Mouse (Mus musculus) CH12.LX (cell line): ENCODE measurements at regions not wholly inside any gene's neighbourhood (a gene's known extent, or its start where the extent isn't known, plus 50 kb on each side); places are given as distances from the start of the nearest gene placed in this dataset.
A peak's percentile ranks its signal among the peaks of the same experiment; 100 is the strongest.

Experiments used
- DNase-seq: peaks from one replicate; pipeline ENCODE4 v3.0.0-alpha.2; 2013; ENCODE audit errors: extremely low read depth
- H3K27ac ChIP-seq: 2 replicates; pipeline ENCODE4 v1.5.1; 2012; ENCODE audit warnings: low read depth, mild to moderate bottlenecking, control low read depth, moderate library complexity; ENCODE audit not compliant: insufficient read depth
- H3K27me3 ChIP-seq: replicated peaks from 2 replicates; pipeline ENCODE3; 2012; ENCODE audit warnings: inconsistent platforms
- H3K36me3 ChIP-seq, 2 experiments: replicated peaks in 1 of 2; 2 replicates each; pipeline versions ENCODE3 to v1.6.1; 2012; ENCODE audit warnings: inconsistent platforms in 1 of 2, low read length in 1 of 2, mild to moderate bottlenecking in 1 of 2, mixed read lengths in 1 of 2, moderate library complexity in 1 of 2; ENCODE audit not compliant: control insufficient read depth in 1 of 2, insufficient read depth in 1 of 2
- H3K4me1 ChIP-seq, 2 experiments: 2 replicates each; pipeline ENCODE4 v1.6.1; 2012; ENCODE audit warnings: inconsistent platforms in 1 of 2, moderate library complexity in 1 of 2; ENCODE audit not compliant: insufficient read depth in 2 of 2, control insufficient read depth in 1 of 2
- H3K4me2 ChIP-seq: 2 replicates; pipeline ENCODE4 v1.6.1; 2012; ENCODE audit warnings: low read depth, mild to moderate bottlenecking, control low read depth; ENCODE audit not compliant: poor library complexity, insufficient read depth, severe bottlenecking
- H3K4me3 ChIP-seq, 3 experiments: fragments of 150-350 bp in 1 of 3; sonication (generic) in 1 of 3; replicated peaks in 1 of 3; 2 replicates each; pipeline versions ENCODE3 to v1.5.1; 2011 to 2012; ENCODE audit warnings: low read depth in 2 of 3, low read length in 2 of 3, mild to moderate bottlenecking in 2 of 3, moderate library complexity in 2 of 3, control low read depth in 1 of 3, improper control_type of control experiment in 1 of 3, inconsistent platforms in 1 of 3, mixed read lengths in 1 of 3; ENCODE audit not compliant: poor library complexity in 1 of 3
- H3K79me2 ChIP-seq: replicated peaks from 2 replicates; pipeline ENCODE4 v1.6.1; 2012; ENCODE audit warnings: mild to moderate bottlenecking, moderate library complexity; ENCODE audit not compliant: control insufficient read depth, poor library complexity, insufficient read depth, severe bottlenecking; ENCODE audit errors: extremely low read depth
- H3K9ac ChIP-seq: 2 replicates; pipeline ENCODE4 v1.6.1; 2012; ENCODE audit warnings: low read depth, mild to moderate bottlenecking, control low read depth, moderate library complexity; ENCODE audit not compliant: insufficient read depth
- H3K9me3 ChIP-seq: replicated peaks from 2 replicates; pipeline ENCODE3; 2012; ENCODE audit warnings: low read length, inconsistent platforms, mixed read lengths
- CHD2 ChIP-seq: IDR thresholded peaks from 2 replicates; pipeline ENCODE4 v1.6.1; 2011; ENCODE audit warnings: low read length, improper control_type of control experiment
- CTCF ChIP-seq, 2 experiments: IDR thresholded peaks in 1 of 2; conservative IDR thresholded peaks in 1 of 2; 2 replicates each; pipeline ENCODE4 v1.5.1; 2011 to 2012; ENCODE audit warnings: low read depth in 2 of 2, low read length in 2 of 2, improper control_type of control experiment in 1 of 2, inconsistent platforms in 1 of 2, mild to moderate bottlenecking in 1 of 2, moderate library complexity in 1 of 2
- EP300 ChIP-seq: IDR thresholded peaks from 2 replicates; pipeline ENCODE4 v1.6.1; 2011; ENCODE audit warnings: low read length, improper control_type of control experiment
- ETS1 ChIP-seq: conservative IDR thresholded peaks from 2 replicates; pipeline ENCODE4 v1.6.1; 2012; ENCODE audit warnings: low read depth, mild to moderate bottlenecking, inconsistent platforms, low read length, improper control_type of control experiment, moderate library complexity
- GABPA ChIP-seq: IDR thresholded peaks from 2 replicates; pipeline ENCODE4 v1.6.1; 2012; ENCODE audit warnings: low read depth, low read length, improper control_type of control experiment, inconsistent platforms; ENCODE audit not compliant: insufficient replicate concordance
- HCFC1 ChIP-seq: IDR thresholded peaks from 2 replicates; pipeline ENCODE4 v1.6.1; 2012; ENCODE audit warnings: low read depth, mild to moderate bottlenecking, inconsistent platforms, low read length, improper control_type of control experiment
- IRF4 ChIP-seq: IDR thresholded peaks from 2 replicates; pipeline ENCODE4 v1.6.1; 2014; ENCODE audit warnings: low read depth, mild to moderate bottlenecking, inconsistent platforms, low read length, improper control_type of control experiment
- JUN ChIP-seq: IDR thresholded peaks from 2 replicates; pipeline ENCODE4 v1.6.1; 2011; ENCODE audit warnings: low read depth, mild to moderate bottlenecking, low read length, improper control_type of control experiment, moderate library complexity; ENCODE audit not compliant: insufficient read depth
- JUND ChIP-seq: conservative IDR thresholded peaks from 2 replicates; pipeline ENCODE4 v1.6.1; 2011; ENCODE audit warnings: low read depth, low read length, improper control_type of control experiment
- KAT2A ChIP-seq: IDR thresholded peaks from 2 replicates; pipeline ENCODE4 v1.6.1; 2012; ENCODE audit warnings: low read length, improper control_type of control experiment, inconsistent platforms; ENCODE audit not compliant: insufficient replicate concordance
- MAFK ChIP-seq: IDR thresholded peaks from 2 replicates; pipeline ENCODE4 v1.6.1; 2011; ENCODE audit warnings: low read length, improper control_type of control experiment; ENCODE audit not compliant: insufficient replicate concordance
- MAZ ChIP-seq: IDR thresholded peaks from 2 replicates; pipeline ENCODE4 v1.6.1; 2012; ENCODE audit warnings: low read depth, mild to moderate bottlenecking, inconsistent platforms, low read length, improper control_type of control experiment, moderate library complexity
- MYC ChIP-seq: IDR thresholded peaks from 2 replicates; pipeline ENCODE4 v1.6.1; 2011; ENCODE audit warnings: low read depth, mild to moderate bottlenecking, improper control_type of control experiment, low read length
- NELFE ChIP-seq: IDR thresholded peaks from 2 replicates; pipeline ENCODE4 v1.6.1; 2011; ENCODE audit warnings: low read depth, low read length, improper control_type of control experiment
- NRF1 ChIP-seq: IDR thresholded peaks from 2 replicates; pipeline ENCODE4 v1.6.1; 2014; ENCODE audit warnings: low read depth, mild to moderate bottlenecking, inconsistent platforms, low read length, improper control_type of control experiment, moderate library complexity
- PAX5 ChIP-seq: IDR thresholded peaks from 2 replicates; pipeline ENCODE4 v1.6.1; 2012; ENCODE audit warnings: low read length, inconsistent platforms, mixed read lengths
- POLR2A ChIP-seq: IDR thresholded peaks from 2 replicates; pipeline ENCODE4 v1.6.1; 2011; ENCODE audit warnings: low read depth, mild to moderate bottlenecking, improper control_type of control experiment, low read length
- RCOR1 ChIP-seq: conservative IDR thresholded peaks from 2 replicates; pipeline ENCODE4 v1.6.1; 2012; ENCODE audit warnings: low read depth, mild to moderate bottlenecking, inconsistent platforms, low read length, improper control_type of control experiment
- TBP ChIP-seq: conservative IDR thresholded peaks from 2 replicates; pipeline ENCODE4 v1.6.1; 2011; ENCODE audit warnings: low read depth, low read length, improper control_type of control experiment
- UBTF ChIP-seq: IDR thresholded peaks from 2 replicates; pipeline ENCODE4 v1.6.1; 2012; ENCODE audit warnings: low read depth, mild to moderate bottlenecking, inconsistent platforms, low read length, improper control_type of control experiment, moderate library complexity
- USF2 ChIP-seq: conservative IDR thresholded peaks from 2 replicates; pipeline ENCODE4 v1.6.1; 2011; ENCODE audit warnings: low read depth, low read length, improper control_type of control experiment
- ZC3H11A ChIP-seq: IDR thresholded peaks from 2 replicates; pipeline ENCODE4 v1.6.1; 2012; ENCODE audit warnings: low read depth, mild to moderate bottlenecking, inconsistent platforms, low read length, improper control_type of control experiment
- ZKSCAN1 ChIP-seq: IDR thresholded peaks from 2 replicates; pipeline ENCODE4 v1.6.1; 2012; ENCODE audit warnings: low read depth, inconsistent platforms, low read length, improper control_type of control experiment, borderline replicate concordance
- ZMIZ1 ChIP-seq: IDR thresholded peaks from 2 replicates; pipeline ENCODE4 v1.6.1; 2012; ENCODE audit warnings: low read depth, mild to moderate bottlenecking, inconsistent platforms, low read length, improper control_type of control experiment
- ZNF384 ChIP-seq: IDR thresholded peaks from 2 replicates; pipeline ENCODE4 v1.6.1; 2012; ENCODE audit warnings: low read depth, low read length, improper control_type of control experiment, inconsistent platforms
- dilution Hi-C: fragments of 300-500 bp; cut with MboI; formaldehyde crosslinking; loops from 2 replicates; pipeline ENCODE4 v1.14.3; 2020; ENCODE audit warnings: low sequenced_read_pairs; ENCODE audit not compliant: extremely low pct_unique_long_range_greater_than_20kb, extremely low pct_ligation_motif_present
- in situ Hi-C: fragments of 300-500 bp; cut with MboI; formaldehyde crosslinking; loops from 3 replicates; pipeline ENCODE4 v1.14.3; 2019; ENCODE audit warnings: low sequenced_read_pairs, low pct_ligation_motif_present, low pct_unique_long_range_greater_than_20kb, mixed read lengths

- in situ Hi-C loops (no loop called here), dilution Hi-C loops (no loop called here)
- H3K9me3 ChIP-seq, result no peaks in the 10 kb centered on the region
- no peaks in the 10 kb centered on the region for H3K79me2 ChIP-seq
- H3K4me3 ChIP-seq, result no peak overlapping the region
- H3K4me2 ChIP-seq, result no peak overlapping the region
- peaks cover 0 to 3% of the 10 kb centered on the region in 2 experiments; a peak in 2 of 4 replicates for H3K4me1 ChIP-seq
- no peaks in the 10 kb centered on the region for H3K36me3 ChIP-seq
- H3K27ac ChIP-seq, result no peak overlapping the region
- DNase-seq, result no peak
- H3K27me3 ChIP-seq, result no peaks in the 10 kb centered on the region
- TF ChIP-seq POLR2A (no peak), ZKSCAN1 (no peak), ZNF384 (no peak), PAX5 (no peak), JUND (no peak), MYC (no peak), CHD2 (no peak), MAZ (no peak), ZMIZ1 (no peak), CTCF (conservative IDR thresholded peaks at IDR 0.05 in 1 of 2, IDR thresholded peaks at IDR 0.05 in 1 of 2; ENCODE audit: low read depth in 2 of 2, low read length in 2 of 2) (no peak), EP300 (no peak)
- H3K9ac ChIP-seq, result no peak overlapping the region
Measured at GRCm38 (mm10) chr2:9116697-9117096, 764.4 kb upstream of the 4930412O13Rik start.

GRCm38 (mm10) chr2:9117523-9117922 lies 763.5 kb upstream of the 4930412O13Rik start:
- dilution Hi-C loops, result no loop called here
- H3K79me2 ChIP-seq, result no peaks in the 10 kb centered on the region
- H3K27ac ChIP-seq, result no peak overlapping the region
- H3K4me1 ChIP-seq, result peaks cover 0 to 3% of the 10 kb centered on the region in 2 experiments; a peak in 2 of 4 replicates
- no peaks in the 10 kb centered on the region for H3K36me3 ChIP-seq
- no peaks in the 10 kb centered on the region for H3K27me3 ChIP-seq
- no peak overlapping the region for H3K4me2 ChIP-seq
- in situ Hi-C loops, result no loop called here
- H3K9me3 ChIP-seq, result no peaks in the 10 kb centered on the region
- H3K9ac ChIP-seq, result no peak overlapping the region
- peak; percentile 2 for DNase-seq
- TF ChIP-seq TBP (no peak), MAFK (no peak), CTCF (conservative IDR thresholded peaks at IDR 0.05 in 1 of 2, IDR thresholded peaks at IDR 0.05 in 1 of 2; ENCODE audit: low read depth in 2 of 2, low read length in 2 of 2) (no peak), UBTF (no peak), GABPA (no peak), USF2 (no peak), ETS1 (no peak), RCOR1 (no peak), NELFE (no peak), IRF4 (no peak), CHD2 (no peak), HCFC1 (no peak), NRF1 (no peak), ZC3H11A (no peak), JUN (no peak), ZMIZ1 (no peak), KAT2A (no peak)
- H3K4me3 ChIP-seq, result no peak overlapping the region
